Mouse (Mus musculus): Measurements from ENCODE around the gene Cnot11. TPM values are rescaled to one million over a fixed set of nuclear protein-coding genes. Genes with fewer than 3 reads are reported as not detected.
A peak's percentile ranks its signal among the peaks of the same experiment; 100 is the strongest.

Gene Cnot11
- polyA plus RNA-seq, 1 experiment from 2014 or later: 22.3 TPM

DNA sequence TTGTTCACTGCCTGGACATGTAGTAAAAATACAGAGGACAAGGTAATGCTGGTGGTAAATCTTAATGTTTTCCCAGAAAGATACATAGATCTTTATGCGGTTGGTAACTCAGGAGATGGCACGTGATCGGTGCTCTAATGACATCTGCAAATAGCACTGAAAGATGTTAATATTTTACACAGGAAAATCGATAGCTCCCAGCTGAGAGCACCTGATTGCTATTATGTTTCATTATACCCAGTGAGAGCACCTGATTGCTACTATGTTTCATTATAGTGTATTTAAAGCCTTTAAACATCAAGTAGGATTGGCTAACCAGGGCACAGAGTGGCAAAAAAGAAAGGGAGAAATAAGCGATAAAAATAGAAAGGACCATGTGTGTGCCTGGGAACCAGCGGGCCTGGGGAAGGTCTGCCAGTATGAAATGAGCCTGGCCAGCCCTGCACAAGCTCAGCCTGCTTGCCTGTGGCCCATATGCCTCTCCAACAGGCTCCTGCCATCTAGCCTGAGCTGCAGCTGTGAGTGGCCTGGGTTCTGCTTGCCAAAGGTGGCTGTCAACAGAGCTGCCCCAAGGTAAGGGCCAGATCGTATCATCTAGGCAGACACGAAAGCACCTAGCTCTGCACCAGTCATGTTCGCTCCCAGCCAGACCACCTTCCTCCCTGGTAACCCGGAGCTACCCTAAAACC, 19.3 kb upstream of the Cnot11 start:
- no peaks in the 10 kb centered on the region for H3K36me3 ChIP-seq
- no peaks in the 10 kb centered on the region for H3K4me1 ChIP-seq
- no peak overlapping the region for H3K4me3 ChIP-seq (replicated peaks)
- H3K9me3 ChIP-seq: no peaks in the 10 kb centered on the region
- ATAC-seq (ENCODE audit: insufficient read depth, low FRiP score, low read depth): no peak
- H3K9ac ChIP-seq: no peak overlapping the region
- H3K4me2 ChIP-seq: no peak overlapping the region
- 0 out of 2 replicates have a peak overlapping the region, but pooled peaks have one; percentile 26 for H3K27ac ChIP-seq
- 76% methylated on average over 10 of the region's 10 CpGs for WGBS
- H3K27me3 ChIP-seq (replicated peaks): no peaks in the 10 kb centered on the region

- WGBS: 88% methylated on average over 7 of the region's 7 CpGs
- ATAC-seq (ENCODE audit: insufficient read depth, low FRiP score, low read depth): no peak
These were observed 13.5 kb upstream of the Cnot11 start for GRCm38 (mm10) chr1:39521326-39521725.

GRCm38 (mm10) chr1:39522519-39522918, 12.3 kb upstream of the Cnot11 start:
- H3K9ac ChIP-seq: no peak overlapping the region
- no peaks in the 10 kb centered on the region for H3K27me3 ChIP-seq (replicated peaks)
- ATAC-seq (ENCODE audit: insufficient read depth, low FRiP score, low read depth): no peak
- 29% methylated on average over 5 of the region's 5 CpGs for WGBS
- no peaks in the 10 kb centered on the region for H3K36me3 ChIP-seq
- H3K4me2 ChIP-seq: no peak overlapping the region
- no peaks in the 10 kb centered on the region for H3K4me1 ChIP-seq
- H3K9me3 ChIP-seq: no peaks in the 10 kb centered on the region
- H3K4me3 ChIP-seq (replicated peaks): no peak overlapping the region
- H3K27ac ChIP-seq: no peak overlapping the region

More at GRCm38 (mm10) chr1:39521326-39521725, 13.5 kb upstream of the Cnot11 start:
- Histone ChIP-seq H3K27me3 (replicated peaks) (no peaks in the 10 kb centered on the region), H3K9me3 (no peaks in the 10 kb centered on the region), H3K36me3 (no peaks in the 10 kb centered on the region), H3K27ac (no peak overlapping the region), H3K4me2 (no peak overlapping the region), H3K4me3 (replicated peaks) (no peak overlapping the region), H3K4me1 (no peaks in the 10 kb centered on the region), H3K9ac (no peak overlapping the region)

- no peak overlapping the region for H3K27ac ChIP-seq
- H3K36me3 ChIP-seq: no peaks in the 10 kb centered on the region
- no peak overlapping the region for H3K9ac ChIP-seq
- no peak for ATAC-seq (ENCODE audit: insufficient read depth, low FRiP score, low read depth)
- H3K4me2 ChIP-seq: no peak overlapping the region
- H3K4me1 ChIP-seq: no peaks in the 10 kb centered on the region
- no peak overlapping the region for H3K4me3 ChIP-seq (replicated peaks)
- WGBS: 76% methylated on average over 7 of the region's 7 CpGs
- H3K27me3 ChIP-seq (replicated peaks): no peaks in the 10 kb centered on the region
- no peaks in the 10 kb centered on the region for H3K9me3 ChIP-seq
These were observed 9.0 kb upstream of the Cnot11 start for GRCm38 (mm10) chr1:39525763-39526162.

GRCm38 (mm10) chr1:39526371-39527167, 8.2 kb upstream of the Cnot11 start:
- no peaks in the 10 kb centered on the region for H3K9me3 ChIP-seq

DNA sequence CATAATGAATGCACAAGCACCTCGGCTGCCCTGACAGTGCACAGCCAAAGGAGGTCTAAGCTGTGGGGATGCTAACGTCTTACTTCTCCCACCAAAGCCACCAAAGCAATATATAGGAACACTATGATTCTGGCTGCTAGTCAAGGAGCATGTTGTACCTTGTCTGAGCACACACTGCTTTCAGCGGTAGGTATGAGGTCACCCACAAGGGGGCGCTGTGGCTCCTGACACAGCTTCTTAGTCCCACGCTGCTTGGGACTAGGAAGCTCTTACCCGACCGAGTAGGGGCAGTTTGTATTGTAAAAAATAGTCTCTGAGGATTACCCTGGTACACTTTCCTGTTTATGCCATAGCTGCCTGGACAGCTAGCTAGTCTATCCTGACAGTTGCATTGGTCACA, 7.4 kb upstream of the Cnot11 start:
- H3K27me3 ChIP-seq (replicated peaks): no peaks in the 10 kb centered on the region
- ATAC-seq (ENCODE audit: insufficient read depth, low FRiP score, low read depth): no peak
- H3K4me3 ChIP-seq (replicated peaks): no peak overlapping the region
- H3K9ac ChIP-seq: no peak overlapping the region
- no peaks in the 10 kb centered on the region for H3K36me3 ChIP-seq
- no peak overlapping the region for H3K4me2 ChIP-seq
- no peak overlapping the region for H3K27ac ChIP-seq
- WGBS: 9% methylated on average over 7 of the region's 7 CpGs
- no peaks in the 10 kb centered on the region for H3K9me3 ChIP-seq
- no peaks in the 10 kb centered on the region for H3K4me1 ChIP-seq

More at GRCm38 (mm10) chr1:39526371-39527167, 8.2 kb upstream of the Cnot11 start:
- no peak overlapping the region for H3K27ac ChIP-seq
- 75% methylated on average over 9 of the region's 9 CpGs for WGBS
- H3K9ac ChIP-seq: no peak overlapping the region
- no peaks in the 10 kb centered on the region for H3K27me3 ChIP-seq (replicated peaks)
- no peaks in the 10 kb centered on the region for H3K36me3 ChIP-seq
- H3K4me2 ChIP-seq: no peak overlapping the region
- ATAC-seq (ENCODE audit: insufficient read depth, low FRiP score, low read depth): no peak
- no peak overlapping the region for H3K4me3 ChIP-seq (replicated peaks)
- H3K4me1 ChIP-seq: no peaks in the 10 kb centered on the region

GRCm38 (mm10) chr1:39528319-39528718, 6.5 kb upstream of the Cnot11 start:
- Histone ChIP-seq H3K27me3 (replicated peaks) (no peaks in the 10 kb centered on the region), H3K4me2 (no peak overlapping the region), H3K9ac (no peak overlapping the region), H3K4me3 (replicated peaks) (no peak overlapping the region), H3K4me1 (no peaks in the 10 kb centered on the region), H3K36me3 (no peaks in the 10 kb centered on the region), H3K27ac (no peak overlapping the region), H3K9me3 (no peaks in the 10 kb centered on the region)
- no peak for ATAC-seq (ENCODE audit: insufficient read depth, low FRiP score, low read depth)
- WGBS: 72% methylated on average over 6 of the region's 6 CpGs

DNA sequence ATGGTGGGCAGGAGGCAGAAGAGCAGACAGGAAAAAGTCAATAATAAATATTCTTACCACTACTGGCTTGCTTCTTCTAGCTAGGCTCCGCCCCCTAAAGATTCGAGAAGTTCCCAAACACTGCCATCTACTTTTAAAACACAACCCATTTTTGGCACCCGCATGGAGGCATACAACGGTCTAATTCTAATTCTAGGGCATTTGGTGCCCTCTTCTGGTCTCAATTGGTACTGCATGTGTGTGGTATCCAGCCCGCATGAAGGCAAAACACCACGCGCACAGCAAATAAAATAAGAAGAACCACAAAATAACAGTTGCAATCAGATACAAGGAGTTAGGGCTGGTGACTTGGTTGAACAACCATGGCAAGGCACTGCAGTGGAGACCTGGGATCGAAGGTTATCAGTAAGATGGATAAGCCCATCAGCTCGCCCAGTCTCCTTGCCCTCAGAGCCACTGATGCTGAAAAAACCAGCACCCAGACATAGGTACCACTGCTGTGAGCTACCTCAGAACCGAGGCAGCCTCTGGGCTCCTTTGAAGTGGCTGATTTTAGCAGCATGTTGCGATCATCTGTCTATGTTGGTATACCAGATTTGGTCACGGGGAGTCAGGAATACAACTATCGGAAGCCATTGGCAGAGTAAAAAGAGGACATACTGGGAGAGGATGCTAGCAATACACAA, 4.4 kb upstream of the Cnot11 start:
- H3K36me3 ChIP-seq: no peaks in the 10 kb centered on the region
- no peaks in the 10 kb centered on the region for H3K9me3 ChIP-seq
- ATAC-seq (ENCODE audit: insufficient read depth, low FRiP score, low read depth): no peak
- H3K4me1 ChIP-seq: no peaks in the 10 kb centered on the region
- no peak overlapping the region for H3K4me2 ChIP-seq
- WGBS: 37% methylated on average over 13 of the region's 13 CpGs
- no peaks in the 10 kb centered on the region for H3K27me3 ChIP-seq (replicated peaks)
- no peak overlapping the region for H3K4me3 ChIP-seq (replicated peaks)
- no peak overlapping the region for H3K9ac ChIP-seq
- H3K27ac ChIP-seq: no peak overlapping the region

DNA sequence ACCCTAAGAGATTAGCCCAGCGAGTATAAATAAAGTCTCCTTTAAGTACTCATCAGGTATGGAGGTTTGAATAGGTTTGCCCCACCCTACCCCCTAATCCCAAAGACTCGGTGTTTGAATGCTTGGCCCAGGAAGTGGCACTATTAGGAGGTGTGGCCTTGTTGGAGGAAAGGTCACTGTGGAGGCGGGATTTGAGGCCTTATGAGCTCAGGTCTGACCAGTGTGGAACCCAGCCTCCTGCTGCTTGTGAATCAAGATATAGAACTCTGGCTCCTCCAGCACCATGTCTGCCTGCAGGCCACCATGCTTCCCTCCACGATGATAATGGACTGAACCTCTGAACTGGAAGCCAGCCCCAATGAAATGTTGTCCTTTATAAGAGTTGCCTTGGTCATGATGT, 3.8 kb upstream of the Cnot11 start:
- Histone ChIP-seq H3K36me3 (no peaks in the 10 kb centered on the region), H3K9ac (no peak overlapping the region), H3K4me1 (no peaks in the 10 kb centered on the region), H3K27me3 (replicated peaks) (no peaks in the 10 kb centered on the region), H3K9me3 (no peaks in the 10 kb centered on the region), H3K4me2 (no peak overlapping the region), H3K27ac (no peak overlapping the region), H3K4me3 (replicated peaks) (no peak overlapping the region)
- 64% methylated on average over 4 of the region's 4 CpGs for WGBS
- no peak for ATAC-seq (ENCODE audit: insufficient read depth, low FRiP score, low read depth)

GRCm38 (mm10) chr1:39533917-39534316, 875 bp upstream of the Cnot11 start:
- no peak overlapping the region for H3K4me2 ChIP-seq
- peaks cover 10% of the 10 kb centered on the region; the same call in 1 of the 2 replicates for H3K4me1 ChIP-seq
- no peak for ATAC-seq (ENCODE audit: insufficient read depth, low FRiP score, low read depth)
- H3K27ac ChIP-seq: no peak overlapping the region
- no peaks in the 10 kb centered on the region for H3K27me3 ChIP-seq (replicated peaks)
- no peaks in the 10 kb centered on the region for H3K9me3 ChIP-seq
- H3K4me3 ChIP-seq (replicated peaks): no peak overlapping the region
- WGBS: 34% methylated on average over 3 of the region's 3 CpGs
- no peak overlapping the region for H3K9ac ChIP-seq
- peaks cover 9% of the 10 kb centered on the region for H3K36me3 ChIP-seq

DNA sequence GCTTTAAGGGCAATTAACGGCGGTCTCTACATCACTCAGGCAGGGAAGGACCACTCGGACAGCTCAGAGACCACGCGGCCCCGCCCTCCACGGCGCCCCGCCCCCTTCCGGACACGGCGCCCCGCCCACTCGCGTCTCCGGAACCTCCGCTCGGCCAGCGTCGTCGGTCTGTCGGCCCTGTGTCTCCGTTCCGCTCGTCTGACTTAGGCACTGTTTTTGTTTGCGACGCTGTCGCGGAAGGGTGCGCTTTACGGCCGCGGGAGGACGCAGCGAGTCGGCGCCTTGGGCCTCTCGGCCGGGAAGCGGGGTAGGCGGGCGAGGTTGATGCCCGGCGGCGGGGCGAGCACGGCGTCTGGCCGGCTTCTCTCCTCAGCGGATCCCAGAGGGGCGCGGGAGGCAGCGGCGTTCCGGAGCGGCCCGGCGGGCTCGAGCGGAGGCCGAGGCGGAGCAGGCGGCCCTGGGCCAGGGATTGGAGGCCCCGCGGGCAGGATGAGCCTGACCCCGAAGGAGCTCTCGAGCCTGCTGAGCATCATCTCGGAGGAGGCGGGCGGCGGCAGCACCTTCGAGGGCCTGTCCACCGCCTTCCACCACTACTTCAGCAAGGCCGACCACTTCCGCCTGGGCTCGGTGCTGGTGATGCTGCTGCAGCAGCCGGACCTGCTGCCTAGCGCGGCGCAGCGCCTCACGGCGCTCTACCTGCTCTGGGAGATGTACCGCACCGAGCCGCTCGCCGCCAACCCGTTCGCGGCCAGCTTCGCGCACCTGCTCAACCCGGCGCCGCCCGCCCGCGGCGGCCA, 921 bp downstream of the Cnot11 start:
- peaks cover 10% of the 10 kb centered on the region; the same call in 1 of the 2 replicates for H3K4me1 ChIP-seq
- peak overlapping the region; percentile 69 for H3K4me3 ChIP-seq (replicated peaks)
- ATAC-seq (ENCODE audit: insufficient read depth, low FRiP score, low read depth): peak; percentile 89
- H3K27ac ChIP-seq: peak overlapping the region; percentile 85
- H3K9me3 ChIP-seq: no peaks in the 10 kb centered on the region
- H3K36me3 ChIP-seq: peaks cover 27% of the 10 kb centered on the region
- no peaks in the 10 kb centered on the region for H3K27me3 ChIP-seq (replicated peaks)
- peak overlapping the region; percentile 90 for H3K9ac ChIP-seq
- under 1% methylated on average over 91 of the region's 100 CpGs for WGBS
- H3K4me2 ChIP-seq: peak overlapping the region; percentile 81

Measured in stomach, embryonic 15.5 days (tissue).